Mouse (Mus musculus) T-cell, adult 66 days (primary cell): ENCODE measurements around the gene Fam83c. TPM values are rescaled to one million over a fixed set of nuclear protein-coding genes. Genes with fewer than 3 reads are reported as not detected.

Experiments used
- total RNA-seq, 2 experiments: library from RNA; stranded (reverse); gene quantifications; 3 replicates in 1 of 2; 4 replicates in 1 of 2; pipeline ENCODE4 v1.2.4; 2023

Fam83c gene
- under 1 TPM; 0.35 to 0.41 TPM for total RNA-seq

DNA sequence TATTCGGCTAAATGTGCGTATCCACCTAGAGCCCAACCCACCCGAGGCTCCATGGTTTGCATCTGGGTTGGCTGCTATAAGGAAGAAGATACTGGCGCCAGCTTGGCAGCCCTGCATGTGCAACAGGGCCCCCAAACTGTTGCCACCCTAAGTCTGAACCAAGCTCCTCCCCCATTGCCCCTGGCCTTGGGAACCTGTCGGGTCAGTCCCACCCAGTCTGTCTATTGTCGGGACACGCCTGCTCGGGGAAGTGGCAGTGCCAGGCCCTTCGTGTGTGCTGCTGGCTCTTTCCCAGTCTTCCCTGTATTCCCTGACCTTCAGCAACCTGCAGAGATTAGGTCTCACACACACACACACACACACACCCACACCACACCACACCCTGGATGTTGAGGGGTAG lies at the start of gene Fam83c:
Gene Fam83c, minus strand, starts transcription at position 123 of the 400 bp plus-strand sequence.

DNA sequence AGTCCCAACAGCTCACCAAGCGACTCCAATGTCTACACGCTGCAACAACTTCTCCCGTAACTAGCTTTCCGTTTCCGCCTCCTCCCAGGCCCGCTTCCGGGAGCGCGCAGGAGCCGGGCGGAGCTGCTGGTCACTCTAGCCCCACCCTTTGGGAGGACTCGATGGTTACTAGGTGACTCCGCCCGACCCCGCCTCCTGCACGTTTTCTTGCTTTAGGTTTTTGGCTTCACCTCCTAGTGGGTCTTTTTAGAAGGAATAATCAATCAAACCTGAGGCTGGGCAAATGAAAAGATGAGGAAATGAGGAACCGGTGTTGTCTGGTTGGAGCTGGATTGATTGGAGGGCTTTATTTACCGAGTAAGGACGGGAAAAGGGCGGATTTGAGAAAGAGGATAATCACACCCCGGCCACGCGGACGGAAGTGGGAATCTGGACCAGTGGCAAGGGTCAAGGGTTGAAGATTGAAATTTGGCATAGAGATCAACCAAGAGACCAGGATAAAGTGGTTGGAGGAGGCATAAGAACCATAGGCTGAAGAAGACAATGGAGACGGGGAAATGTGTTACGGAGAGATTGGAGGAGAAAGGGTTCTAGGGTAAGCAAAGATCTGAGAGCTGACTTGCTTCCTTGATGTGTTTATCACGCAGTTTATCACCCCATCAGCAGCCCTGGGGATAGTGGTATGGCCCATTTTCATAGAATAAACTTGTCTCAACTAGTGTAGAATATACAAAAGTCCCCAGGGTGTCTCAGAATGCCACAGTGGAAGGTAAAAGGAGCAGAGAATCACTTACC lies 7.8 kb downstream of the Fam83c start, which contains the start of gene Eif6:
Gene Eif6, minus strand, starts transcription at position 296 of the 795 bp plus-strand sequence.

DNA sequence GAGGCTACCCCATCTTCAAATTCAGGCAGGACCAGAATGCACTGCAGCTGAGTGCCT lies 15.4 kb downstream of the Fam83c start, which contains the start of gene BC029722:
Gene BC029722, minus strand, starts transcription at position 35 of the 57 bp plus-strand sequence.

Other genes with a start within 250 kb of the Fam83c start
- gene Gss, start 242.0 kb downstream of the Fam83c start, total RNA-seq = 10 to 100 TPM; 10.7 to 12.6 TPM
- gene Myh7b, start 223.6 kb downstream of the Fam83c start, total RNA-seq = not detected
- 100 to 1,000 TPM; 206 to 223 TPM for gene Trpc4ap, start 142.5 kb downstream of the Fam83c start, total RNA-seq
- 10 to 100 TPM; 33.0 to 33.1 TPM for gene Edem2, start 105.4 kb downstream of the Fam83c start, total RNA-seq
- not detected for gene Gm17581, start 99.0 kb downstream of the Fam83c start, total RNA-seq
- gene Procr, start 83.7 kb downstream of the Fam83c start, total RNA-seq = under 1 TPM in 1 of 2 experiments, not detected in 1; 0.67 TPM
- not detected for gene Mmp24, start 59.5 kb downstream of the Fam83c start, total RNA-seq
- 10 to 100 TPM; 24.3 to 24.6 TPM for gene BC029722, start 15.4 kb downstream of the Fam83c start, total RNA-seq
- 100 to 1,000 TPM in 1 of 2 experiments, 10 to 100 TPM in 1; 98.6 to 120 TPM for gene Eif6, start 7.9 kb downstream of the Fam83c start, total RNA-seq
- gene Uqcc1, start 95.5 kb upstream of the Fam83c start, total RNA-seq = 10 to 100 TPM; 38.5 to 53.1 TPM
- not detected for gene Gm15557, start 105.9 kb upstream of the Fam83c start, total RNA-seq
- gene Gdf5, start 110.5 kb upstream of the Fam83c start, total RNA-seq = not detected
- gene Cep250, start 121.6 kb upstream of the Fam83c start, total RNA-seq = 10 to 100 TPM; 72.5 to 85.7 TPM
- 1 to 10 TPM; 1.2 to 2.3 TPM for gene 6430550D23Rik, start 173.1 kb upstream of the Fam83c start, total RNA-seq
- 10 to 100 TPM; 77.1 to 77.8 TPM for gene Ergic3, start 173.2 kb upstream of the Fam83c start, total RNA-seq
- not detected for gene Fer1l4, start 218.1 kb upstream of the Fam83c start, total RNA-seq
- 1 to 10 TPM; 2.8 TPM for gene Spag4, start 230.3 kb upstream of the Fam83c start, total RNA-seq